Mouse (Mus musculus): ENCODE results near the gene Gnb3.
A peak's percentile ranks its signal among the peaks of the same experiment; 100 is the strongest.

Gnb3 gene

DNA sequence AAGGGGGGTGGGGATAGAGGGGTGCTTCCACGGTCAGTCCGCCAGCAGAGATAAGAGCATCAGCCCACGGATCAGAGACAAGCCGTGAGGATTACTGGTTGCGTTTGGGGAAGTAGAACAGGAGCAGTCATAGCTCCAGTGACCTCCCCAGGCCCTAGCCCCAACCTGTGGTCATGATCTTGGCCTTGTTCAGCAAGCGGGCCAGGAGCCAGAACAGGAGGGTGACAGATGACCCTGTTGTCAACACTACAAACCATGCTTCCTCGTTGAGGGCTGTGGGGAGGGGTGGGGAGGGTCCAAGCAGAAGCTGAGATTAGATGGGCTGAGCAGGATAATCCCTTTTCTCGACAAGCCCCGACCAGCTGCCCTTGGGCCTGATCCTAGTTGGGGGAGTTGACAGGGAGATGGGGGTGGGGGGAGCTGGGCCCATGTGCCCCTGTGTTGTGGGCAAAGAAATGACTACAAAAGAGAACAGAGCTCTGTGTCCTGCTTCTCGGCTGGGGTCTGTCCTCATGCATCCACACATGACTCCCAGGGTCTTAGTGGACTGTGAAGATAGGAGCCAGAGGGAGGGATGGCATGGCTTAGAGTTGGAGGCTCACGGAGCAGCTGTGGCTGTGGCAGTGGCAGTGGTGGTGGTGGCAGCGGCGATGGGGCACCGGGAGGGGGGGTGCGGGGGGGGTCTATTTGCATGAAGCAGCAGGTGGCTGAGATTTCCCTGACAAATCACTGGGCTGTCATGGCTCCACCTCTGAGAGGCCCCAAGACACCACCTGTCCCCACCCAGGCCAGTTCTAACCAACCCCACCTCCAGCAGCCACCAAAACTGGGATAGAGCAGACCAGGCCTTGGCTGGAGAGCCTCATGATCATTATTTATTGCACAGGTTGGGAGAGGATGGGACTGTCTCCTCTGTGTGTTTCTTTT is at the start of gene Gnb3:
Gene Gnb3, minus strand, starts transcription at position 35 of the 927 bp plus-strand sequence.
- DNase-seq: no peak

- DNase-seq: no peak
These were observed 48.6 kb upstream of the Gnb3 start for GRCm38 (mm10) chr6:124888555-124889125.

DNA sequence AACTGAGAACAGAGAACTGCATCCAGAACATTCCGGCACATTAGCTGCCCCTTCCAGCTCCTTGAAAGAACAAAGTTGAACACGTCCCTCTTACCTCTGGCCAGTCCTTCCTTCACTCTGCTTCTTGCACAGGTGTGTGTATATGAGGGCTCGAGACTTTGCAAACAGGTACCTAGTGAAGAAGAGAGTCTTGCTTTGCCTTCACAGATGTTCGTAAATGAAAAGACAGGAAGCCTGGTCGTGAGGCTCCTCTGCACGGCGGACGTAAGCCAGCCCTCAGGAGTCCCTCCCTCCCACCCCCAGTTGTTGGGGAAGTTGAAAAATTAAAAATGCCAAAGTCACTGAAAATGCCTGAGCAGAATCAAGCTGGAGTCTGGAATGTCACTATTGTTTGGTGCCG is 47.9 kb upstream of the Gnb3 start, which contains the start of gene Cd4:
Gene Cd4, minus strand, starts transcription at position 236 of the 400 bp plus-strand sequence.
- no peak for DNase-seq

- DNase-seq: no peak
These were observed 45.9 kb upstream of the Gnb3 start for GRCm38 (mm10) chr6:124885956-124886381.

- peak; percentile 43 to 60 for DNase-seq
These were observed 44.8 kb upstream of the Gnb3 start for GRCm38 (mm10) chr6:124884714-124885500.

DNA sequence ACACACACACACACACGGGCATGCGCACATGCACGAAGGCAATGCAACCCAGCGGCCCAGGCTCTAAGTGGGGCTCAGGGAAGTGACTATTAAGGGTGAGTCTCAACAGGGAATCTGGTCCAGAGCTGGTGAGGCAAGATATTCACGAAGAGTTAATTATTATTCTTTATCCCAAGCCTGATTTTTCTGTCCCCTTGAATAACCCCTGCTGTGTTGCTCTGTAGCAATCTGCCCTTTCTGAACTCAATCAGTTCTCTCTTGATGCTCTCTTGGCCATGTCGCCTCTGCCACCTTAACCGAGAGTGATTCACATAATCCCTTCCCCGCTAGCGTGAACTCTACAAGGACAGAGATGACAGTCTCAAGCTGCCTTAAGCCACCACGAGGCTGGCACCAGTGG is 43.3 kb upstream of the Gnb3 start:
- no peak for DNase-seq

GRCm38 (mm10) chr6:124881821-124882220 is 41.7 kb upstream of the Gnb3 start:
- DNase-seq: no peak

- DNase-seq: no peak
These were observed 39.3 kb upstream of the Gnb3 start for GRCm38 (mm10) chr6:124879390-124879789.

DNA sequence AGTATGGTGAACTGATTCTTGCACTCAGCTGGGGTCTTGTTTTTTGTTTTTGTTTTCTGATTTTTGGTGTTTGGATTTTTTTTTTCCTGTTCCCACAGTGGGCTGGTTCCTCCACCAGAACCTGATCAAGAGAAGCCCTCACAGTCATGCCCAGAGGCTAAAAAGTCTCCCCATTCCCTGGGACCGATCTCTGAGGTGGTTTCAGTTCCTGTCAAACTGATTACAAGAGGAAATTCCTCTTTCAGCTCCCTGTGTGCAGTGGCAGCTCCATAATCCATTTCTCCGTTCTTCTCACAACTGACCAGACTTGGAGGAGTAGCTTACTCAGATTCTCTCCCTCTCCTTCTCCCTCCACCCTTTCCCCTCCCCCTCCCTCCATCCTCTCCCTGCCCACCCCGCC is 34.3 kb upstream of the Gnb3 start:
- DNase-seq: no peak

DNA sequence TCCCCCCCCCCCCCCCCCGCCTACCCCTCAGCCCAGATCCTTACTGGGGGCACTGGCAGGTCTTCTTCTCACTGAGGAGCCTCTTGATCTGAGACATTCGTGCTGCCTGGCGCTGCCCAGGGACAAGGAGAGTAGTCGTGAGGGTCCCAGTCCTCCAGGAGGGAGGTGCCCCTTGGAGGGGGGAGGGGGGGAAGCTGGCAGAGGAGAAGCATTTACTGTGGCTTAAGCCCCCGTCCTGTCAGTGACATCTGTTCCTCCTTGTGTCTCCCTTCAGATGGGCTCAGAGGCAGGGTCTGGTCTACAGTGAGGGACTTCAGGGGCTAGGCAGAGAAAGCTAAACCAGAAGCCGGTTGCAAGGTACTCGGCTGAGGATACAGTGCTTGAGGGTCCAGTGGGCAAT is 26.5 kb upstream of the Gnb3 start:
- DNase-seq: no peak

GRCm38 (mm10) chr6:124865766-124866362 is 25.8 kb upstream of the Gnb3 start:
- DNase-seq: no peak

GRCm38 (mm10) chr6:124863658-124864298 is 23.7 kb upstream of the Gnb3 start, which contains the start of gene Gpr162:
Gene Gpr162 (minus strand): TSS chr6:124863983.
- peak; percentile 76 to 85 for DNase-seq

DNA sequence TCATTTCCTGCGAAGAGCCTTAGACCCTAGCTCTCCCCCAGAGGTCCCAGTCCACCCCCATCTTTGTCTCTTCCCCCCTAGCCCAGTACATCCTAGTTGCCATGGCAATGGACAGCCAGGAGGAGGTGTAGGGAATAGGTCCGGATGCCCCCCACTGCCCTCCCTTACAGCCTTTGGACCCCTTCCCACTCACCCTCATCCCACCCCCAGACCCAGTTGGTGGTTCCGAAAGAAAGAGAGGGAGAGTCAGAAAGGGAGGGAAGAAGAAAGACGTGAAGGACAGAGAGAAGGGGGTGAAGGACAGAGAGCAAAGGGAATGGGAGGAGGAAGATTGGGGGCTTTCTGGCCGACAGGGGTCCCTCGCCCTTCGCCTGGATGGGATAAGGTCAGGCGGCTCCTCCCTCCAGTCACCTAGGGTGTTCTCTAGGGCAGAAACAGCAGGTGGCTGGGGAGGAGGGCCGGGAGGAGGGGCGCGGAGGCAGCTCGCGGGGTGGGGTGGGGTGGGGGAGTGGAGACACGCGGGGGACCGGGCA is 23.1 kb upstream of the Gnb3 start:
- DNase-seq: no peak

DNA sequence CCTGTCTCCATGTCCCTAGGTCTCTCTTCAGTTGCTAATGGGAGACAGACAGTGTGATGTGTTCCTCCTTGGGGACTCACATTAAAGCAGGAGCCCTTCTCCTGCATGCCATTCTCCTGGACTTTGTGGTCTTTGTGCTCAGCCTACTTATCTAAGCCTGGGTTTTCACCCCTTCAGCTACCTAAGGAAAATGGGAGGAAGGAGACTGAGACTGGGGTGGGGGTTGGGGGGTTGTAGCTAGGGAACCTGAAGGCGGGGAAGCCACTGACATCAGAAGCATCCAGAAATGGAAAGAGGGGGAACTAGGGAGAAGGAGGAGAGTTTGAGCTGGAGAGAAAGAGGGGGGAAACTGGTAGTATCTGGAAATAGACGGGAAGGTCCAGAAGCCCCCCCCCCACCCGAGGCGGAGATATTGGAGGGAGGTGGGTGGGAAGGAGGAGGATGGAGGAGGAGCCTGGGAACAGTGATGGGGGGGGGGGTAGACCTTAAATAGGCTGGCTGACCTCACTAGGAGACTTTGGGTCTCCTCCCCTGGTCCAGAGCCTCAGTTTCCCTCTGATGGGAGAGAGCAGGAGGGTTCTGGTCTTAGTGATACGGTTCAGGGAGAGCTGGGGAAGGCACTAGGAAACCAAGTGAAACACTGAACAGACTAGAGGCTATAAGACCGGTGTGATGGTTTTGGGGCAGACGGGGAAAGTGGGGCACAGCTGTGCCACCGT is 22.5 kb upstream of the Gnb3 start:
- no peak for DNase-seq

- peak in 1 of 2 experiments; percentile 56 for DNase-seq
These were observed 21.7 kb upstream of the Gnb3 start for GRCm38 (mm10) chr6:124861802-124862201.

- DNase-seq: no peak
These were observed 21.2 kb upstream of the Gnb3 start for GRCm38 (mm10) chr6:124861266-124861665.

GRCm38 (mm10) chr6:124860511-124860910 is 20.4 kb upstream of the Gnb3 start:
- no peak for DNase-seq

GRCm38 (mm10) chr6:124859725-124860124 is 19.6 kb upstream of the Gnb3 start:
- DNase-seq: peak; percentile 95 to 96

- no peak for DNase-seq
These were observed 18.7 kb upstream of the Gnb3 start for GRCm38 (mm10) chr6:124858561-124859318.

DNA sequence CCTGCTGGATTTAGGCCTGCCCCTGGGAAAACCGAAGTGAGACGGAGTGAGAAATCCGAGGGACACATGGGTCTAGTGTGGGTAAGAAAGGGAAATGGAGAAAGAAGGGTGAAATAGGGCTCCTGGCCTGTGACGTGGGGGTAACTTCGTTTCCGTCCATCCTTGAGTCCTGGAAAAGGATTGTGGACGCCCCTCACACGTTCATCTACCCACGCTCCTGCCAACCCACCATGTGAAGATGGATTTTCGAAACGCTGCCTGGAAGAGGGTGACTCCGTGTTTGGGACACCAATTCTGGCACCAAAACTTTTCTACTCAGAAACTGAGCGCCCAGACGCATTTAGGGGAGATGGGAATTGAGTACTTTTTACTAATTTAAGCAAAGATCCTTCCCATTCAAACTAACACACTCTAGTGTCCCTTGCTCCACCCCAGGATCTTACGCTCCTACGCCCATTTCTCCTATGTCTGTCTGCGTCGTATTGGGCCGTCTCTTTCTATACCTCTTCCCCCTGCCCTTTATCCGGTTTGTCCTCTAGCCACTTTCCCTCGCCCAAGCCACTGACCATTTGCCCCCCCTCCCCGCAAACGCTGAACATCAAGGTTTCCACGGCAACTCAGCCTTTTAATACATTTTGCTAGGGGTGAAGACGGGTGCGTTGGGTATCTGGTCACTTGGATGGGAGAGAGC is 17.9 kb upstream of the Gnb3 start:
- DNase-seq: no peak

All from kidney, postnatal 4 days (tissue).